Mouse (Mus musculus) stomach, embryonic 14.5 days (tissue): Measurements from ENCODE around the gene Gtf2h1. TPM values are rescaled to one million over a fixed set of nuclear protein-coding genes. Genes with fewer than 3 reads are reported as not detected.

ENCODE experiments used
- ATAC-seq: fragments of 200-750 bp; cut with Nextera tagmentation; 2 replicates; pipeline ENCODE4 v1.8.0; 2017; ENCODE audit warnings: low read depth, moderate TSS enrichment; ENCODE audit not compliant: insufficient number of reproducible peaks, insufficient read depth, low FRiP score
- H3K27ac ChIP-seq: fragments of 300-500 bp; sonication (generic); 2 replicates; pipeline ENCODE4 v1.5.1; 2014; ENCODE audit warnings: mild to moderate bottlenecking, low read length, moderate library complexity, mixed read lengths
- H3K27me3 ChIP-seq: fragments of 300-500 bp; sonication (generic); 2 replicates; pipeline ENCODE4 v1.6.1; 2014; ENCODE audit warnings: low read length, control low read depth, mixed read lengths; ENCODE audit not compliant: control insufficient read depth, insufficient read depth
- H3K36me3 ChIP-seq: fragments of 300-500 bp; sonication (generic); 2 replicates; pipeline ENCODE4 v1.6.1; 2014; ENCODE audit warnings: mild to moderate bottlenecking, control low read depth, low read length, moderate library complexity, mixed read lengths; ENCODE audit not compliant: control insufficient read depth, insufficient read depth
- H3K4me1 ChIP-seq: fragments of 300-500 bp; sonication (generic); 2 replicates; pipeline ENCODE4 v1.6.1; 2014; ENCODE audit warnings: low read length, control low read depth, mixed read lengths; ENCODE audit not compliant: control insufficient read depth, insufficient read depth
- H3K4me2 ChIP-seq: fragments of 300-500 bp; sonication (generic); replicated peaks from 2 replicates; pipeline ENCODE4 v1.6.1; 2014; ENCODE audit warnings: low read depth, low read length, control low read depth
- H3K4me3 ChIP-seq: fragments of 300-500 bp; sonication (generic); 2 replicates; pipeline ENCODE4 v1.5.1; 2014; ENCODE audit warnings: low read depth, low read length, control low read depth
- H3K9ac ChIP-seq: fragments of 300-500 bp; sonication (generic); replicated peaks from 2 replicates; pipeline ENCODE4 v1.6.1; 2014; ENCODE audit warnings: low read depth, mild to moderate bottlenecking, control low read depth, low read length, moderate library complexity, mixed read lengths
- H3K9me3 ChIP-seq: fragments of 300-500 bp; sonication (generic); 2 replicates; pipeline ENCODE4 v1.6.1; 2016; ENCODE audit warnings: low read depth, low read length, control low read depth; ENCODE audit not compliant: control insufficient read depth
- WGBS: fragments of 180-500 bp; shearing (Covaris S2); extraction: QIAGEN DNeasy Blood & Tissue Kit; methylation state at CpG from one replicate; pipeline ENCODE4 v1.1.7; 2014; 5-methylcytosine and 5-hydroxymethylcytosine counted together
- polyA plus RNA-seq: library from polyadenylated mRNA; unstranded; fragments of >200 nt; fragmentation: Nextera tagmentation; extraction: Ambion mirVana; gene quantifications from 2 replicates; pipeline ENCODE4 v1.2.1, GENCODE M21; 2014

Gene Gtf2h1
- polyA plus RNA-seq, 1 experiment from 2014 or later: 40.8 TPM

DNA sequence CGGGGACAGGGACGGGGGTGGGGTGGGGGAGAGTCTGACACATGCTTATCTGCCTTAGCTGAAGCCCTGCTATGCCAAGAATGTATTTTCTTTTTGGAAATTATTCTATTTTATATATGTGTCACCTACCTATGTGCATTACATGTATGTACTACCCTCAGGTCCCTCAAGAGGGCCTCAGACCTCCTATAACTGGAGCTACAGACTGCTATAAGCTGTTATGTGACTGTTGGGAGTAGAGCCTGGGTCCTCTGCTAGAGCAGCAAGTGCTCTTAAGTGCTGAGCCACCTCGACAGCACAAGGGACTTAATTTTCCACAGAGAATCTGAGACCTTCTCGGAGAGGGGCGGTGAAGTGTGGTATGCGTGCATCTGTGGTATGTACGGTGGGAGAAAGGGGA lies 27.5 kb upstream of the Gtf2h1 start:
- ATAC-seq: no peak
- no peaks in the 10 kb centered on the region for H3K27me3 ChIP-seq
- WGBS: 92% methylated on average over 7 of the region's 7 CpGs
- no peaks in the 10 kb centered on the region for H3K9me3 ChIP-seq
- peaks cover 61% of the 10 kb centered on the region for H3K36me3 ChIP-seq
- H3K4me2 ChIP-seq: no peak overlapping the region
- no peak overlapping the region for H3K27ac ChIP-seq
- H3K4me1 ChIP-seq: no peaks in the 10 kb centered on the region
- H3K9ac ChIP-seq: no peak overlapping the region
- no peak overlapping the region for H3K4me3 ChIP-seq

DNA sequence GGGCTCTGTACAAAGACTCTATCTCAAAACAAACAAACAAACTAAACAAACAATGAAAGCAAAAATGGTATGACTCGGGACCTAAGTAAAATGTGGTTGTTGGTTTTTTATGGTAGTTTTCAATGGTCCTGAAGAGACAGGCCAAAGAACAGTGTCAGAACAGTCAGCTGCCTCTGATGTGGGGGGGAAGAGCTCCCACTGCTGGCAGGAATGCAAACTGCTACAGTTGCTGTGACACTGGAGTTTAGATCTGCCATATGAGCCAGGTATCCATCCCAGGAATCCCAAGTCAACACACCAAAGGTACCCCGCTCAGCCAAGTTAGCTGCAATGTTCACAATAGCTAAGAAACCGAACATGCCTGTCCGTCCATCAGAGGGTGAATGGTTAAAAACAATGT lies 25.2 kb upstream of the Gtf2h1 start:
- no peak for ATAC-seq

DNA sequence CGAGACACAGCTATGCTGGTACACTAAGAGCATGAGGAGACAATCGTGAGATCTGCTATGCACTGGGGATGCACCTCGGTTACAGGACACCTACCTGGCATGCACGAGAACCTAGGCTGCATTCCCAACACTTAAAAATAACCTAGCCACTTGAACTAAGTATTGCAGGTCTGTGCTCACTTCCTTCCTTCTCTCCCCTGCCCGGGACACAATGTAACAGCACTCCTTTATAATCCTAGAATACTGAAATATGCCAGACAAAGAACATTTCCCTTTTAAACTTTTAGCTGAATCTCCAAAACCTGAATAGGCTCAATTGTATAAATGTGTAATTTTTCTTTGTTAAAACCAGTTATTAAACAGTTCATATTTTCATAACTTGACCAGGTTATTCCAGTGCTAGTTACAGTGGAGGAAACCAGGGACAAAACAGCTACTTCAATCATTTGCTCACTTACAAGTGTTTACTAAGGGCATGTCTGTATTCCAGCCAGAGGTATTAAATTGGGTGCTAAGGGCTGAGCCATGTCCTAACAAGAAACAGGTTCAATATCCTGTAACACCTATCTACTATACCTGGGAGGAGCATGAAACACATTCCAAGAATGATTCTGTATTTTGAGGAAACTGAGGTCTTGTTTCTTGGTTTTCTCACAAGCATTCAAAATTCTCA lies 6.6 kb upstream of the Gtf2h1 start:
- peaks cover 27% of the 10 kb centered on the region; the same call in 1 of the 2 replicates for H3K36me3 ChIP-seq

More for the DNA sequence above, 25.2 kb upstream of the Gtf2h1 start:
- no peak overlapping the region for H3K4me3 ChIP-seq
- H3K36me3 ChIP-seq: peaks cover 48% of the 10 kb centered on the region
- H3K4me1 ChIP-seq: no peaks in the 10 kb centered on the region
- WGBS: 58% methylated on average over 4 of the region's 4 CpGs
- H3K27ac ChIP-seq: no peak overlapping the region
- H3K27me3 ChIP-seq: no peaks in the 10 kb centered on the region
- no peak overlapping the region for H3K9ac ChIP-seq
- no peak overlapping the region for H3K4me2 ChIP-seq
- no peaks in the 10 kb centered on the region for H3K9me3 ChIP-seq

DNA sequence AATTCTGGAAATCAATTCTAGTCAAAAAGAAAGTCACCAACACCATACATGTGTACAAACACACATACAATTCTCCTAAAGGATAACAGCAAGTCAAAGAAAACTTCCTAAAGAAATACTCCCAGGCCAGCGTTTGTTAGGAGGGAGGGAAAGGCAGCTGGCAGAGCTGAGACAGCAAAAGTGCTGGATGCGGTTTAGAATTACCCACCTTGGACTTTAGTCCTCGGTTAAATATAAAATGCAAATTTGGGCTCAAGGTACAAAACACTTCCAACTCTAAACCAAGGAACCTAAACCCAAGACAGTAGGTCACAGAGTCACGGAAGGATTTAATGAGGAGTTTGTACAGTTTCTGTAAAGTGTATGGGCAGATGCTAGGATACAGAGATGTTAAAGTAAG lies 2.0 kb upstream of the Gtf2h1 start:
- Histone ChIP-seq H3K4me3 (no peak overlapping the region), H3K9me3 (no peaks in the 10 kb centered on the region), H3K27ac (no peak overlapping the region), H3K36me3 (no peaks in the 10 kb centered on the region; the same call in 1 of the 2 replicates), H3K4me2 (no peak overlapping the region), H3K27me3 (no peaks in the 10 kb centered on the region), H3K9ac (no peak overlapping the region), H3K4me1 (peaks cover 7% of the 10 kb centered on the region)
- 84% methylated on average over 4 of the region's 4 CpGs for WGBS
- no peak for ATAC-seq

More for the DNA sequence above, 6.6 kb upstream of the Gtf2h1 start:
- Histone ChIP-seq H3K4me1 (no peaks in the 10 kb centered on the region), H3K9me3 (no peaks in the 10 kb centered on the region), H3K4me2 (no peak overlapping the region), H3K4me3 (no peak overlapping the region), H3K9ac (no peak overlapping the region), H3K27me3 (no peaks in the 10 kb centered on the region), H3K27ac (no peak overlapping the region)
- 86% methylated on average over 5 of the region's 5 CpGs for WGBS
- no peak for ATAC-seq

- Histone ChIP-seq H3K27ac (peak overlapping the region; percentile 66; the same call in 1 of the 2 replicates), H3K27me3 (no peaks in the 10 kb centered on the region), H3K4me2 (peak overlapping the region; percentile 83), H3K4me1 (peaks cover 7% of the 10 kb centered on the region), H3K4me3 (peak overlapping the region; percentile 90), H3K9me3 (no peaks in the 10 kb centered on the region), H3K36me3 (peaks cover 11% of the 10 kb centered on the region; the same call in 1 of the 2 replicates), H3K9ac (peak overlapping the region; percentile 90)
- 1% methylated on average over 31 of the region's 31 CpGs for WGBS
- peak; percentile 57 for ATAC-seq
Observed at GRCm38 (mm10) chr7:46796206-46796679, 340 bp downstream of the Gtf2h1 start.

- Histone ChIP-seq H3K4me1 (peaks cover 7% of the 10 kb centered on the region), H3K9me3 (no peaks in the 10 kb centered on the region), H3K36me3 (peaks cover 15% of the 10 kb centered on the region; the same call in 1 of the 2 replicates), H3K9ac (peak overlapping the region; percentile 90; the same call in 1 of the 2 replicates), H3K27me3 (no peaks in the 10 kb centered on the region), H3K27ac (no peak overlapping the region), H3K4me2 (peak overlapping the region; percentile 83), H3K4me3 (peak overlapping the region; percentile 90)
- WGBS: 52% methylated on average over 6 of the region's 6 CpGs
- ATAC-seq: no peak
Observed at GRCm38 (mm10) chr7:46796779-46797178, 876 bp downstream of the Gtf2h1 start.

- Histone ChIP-seq H3K4me1 (no peaks in the 10 kb centered on the region), H3K4me2 (no peak overlapping the region), H3K9me3 (no peaks in the 10 kb centered on the region), H3K4me3 (no peak overlapping the region), H3K27ac (no peak overlapping the region), H3K36me3 (peaks cover 60% of the 10 kb centered on the region), H3K9ac (no peak overlapping the region), H3K27me3 (no peaks in the 10 kb centered on the region)
- no peak for ATAC-seq
- WGBS: 95% methylated on average over 6 of the region's 6 CpGs
Observed at GRCm38 (mm10) chr7:46810325-46810724, 14.4 kb downstream of the Gtf2h1 start.

DNA sequence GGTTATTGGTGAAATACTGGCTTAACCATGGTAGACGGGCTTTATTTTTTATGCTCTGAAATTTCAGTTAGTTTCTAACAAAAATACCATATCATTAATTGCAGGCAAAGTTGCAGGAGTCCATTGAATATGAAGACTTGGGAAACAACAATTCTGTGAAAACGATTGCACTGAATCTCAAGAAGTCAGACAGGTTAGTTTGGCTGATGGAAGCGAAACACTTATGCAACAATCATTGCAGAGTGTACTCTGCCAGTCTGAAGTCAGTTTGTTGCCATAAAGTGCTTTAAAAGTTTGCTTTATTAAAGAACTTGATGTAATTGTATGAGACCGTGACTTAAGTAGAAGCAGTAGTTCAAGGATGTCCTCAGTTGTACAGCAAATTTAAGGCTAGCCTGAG lies 18.1 kb downstream of the Gtf2h1 start:
- 92% methylated on average over 4 of the region's 4 CpGs for WGBS
- no peak for ATAC-seq
- no peaks in the 10 kb centered on the region for H3K9me3 ChIP-seq
- no peak overlapping the region for H3K4me2 ChIP-seq
- H3K4me1 ChIP-seq: no peaks in the 10 kb centered on the region
- no peaks in the 10 kb centered on the region for H3K27me3 ChIP-seq
- H3K36me3 ChIP-seq: peaks cover 68% of the 10 kb centered on the region
- no peak overlapping the region for H3K9ac ChIP-seq
- no peak overlapping the region for H3K27ac ChIP-seq
- no peak overlapping the region for H3K4me3 ChIP-seq
